ENCODE assay signal across 14 mouse cellular contexts in the genomic region with DNA sequence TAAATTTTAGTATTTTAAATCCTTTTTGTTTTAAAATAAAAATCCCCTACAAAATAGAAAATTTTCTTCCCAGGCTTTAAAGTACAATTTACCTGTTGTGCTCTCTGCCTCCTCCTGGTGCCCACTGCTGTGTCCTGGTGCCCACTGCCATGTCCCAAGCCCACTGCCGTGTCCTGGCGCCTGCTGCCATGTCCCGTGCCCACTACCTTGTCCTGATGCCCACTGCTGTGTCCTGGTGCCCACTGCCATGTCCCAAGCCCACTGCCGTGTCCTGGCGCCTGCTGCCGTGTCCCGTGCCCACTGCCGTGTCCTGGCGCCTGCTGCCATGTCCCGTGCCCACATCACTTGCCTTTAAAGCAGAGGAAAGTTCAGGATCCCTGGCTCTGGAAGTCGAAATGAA.
"Had no signal": no experiment of that assay in that cellular context is flagged by ENCODE, and none has a peak within 500 bp of the region (broad histone marks: within the 10 kb centered on the region; RNA-seq: fewer than 3 reads in every experiment).

No protein-coding gene starts in this region.

- H3K4me2 ChIP-seq: lung, embryonic 14.5 days; midbrain, embryonic 12.5 days; neural tube, embryonic 12.5 days; stomach, embryonic 15.5 days had no signal

- H3K9me3 ChIP-seq: midbrain, embryonic 10.5 days; midbrain, embryonic 12.5 days; neural tube, embryonic 12.5 days; stomach, embryonic 15.5 days had no signal

- H3K36me3 ChIP-seq: midbrain, embryonic 10.5 days; midbrain, embryonic 12.5 days; neural tube, embryonic 12.5 days; stomach, embryonic 15.5 days had no signal

- H3K27ac ChIP-seq: midbrain, embryonic 10.5 days; midbrain, embryonic 12.5 days; neural tube, embryonic 12.5 days; stomach, embryonic 15.5 days; stomach, postnatal 0 days had no signal

- H3K4me3 ChIP-seq: midbrain, embryonic 10.5 days; midbrain, embryonic 12.5 days; neural tube, embryonic 12.5 days; stomach, embryonic 15.5 days had no signal

- H3K4me1 ChIP-seq: midbrain, embryonic 10.5 days; midbrain, embryonic 12.5 days; neural tube, embryonic 12.5 days had no signal

- H3K27me3 ChIP-seq: midbrain, embryonic 12.5 days; neural tube, embryonic 12.5 days; stomach, embryonic 15.5 days had no signal

- H3K9ac ChIP-seq: lung, embryonic 14.5 days; midbrain, embryonic 12.5 days; neural tube, embryonic 12.5 days; stomach, embryonic 15.5 days had no signal

- DNase-seq: lung, adult 18-20 months; lung, embryonic 14.5 days; lung, postnatal 10 days; lung, postnatal 4 days; midbrain, embryonic 14.5 days; right cerebral cortex, postnatal 14 days; thymus, adult 2 months; thymus, postnatal 25 days; thymus, postnatal 4 days had no signal
